Mouse (Mus musculus) brain, embryonic 18.5 days (tissue): ENCODE measurements around the gene Slc35f3.

Source experiments
- DNase-seq: peaks from one replicate; pipeline ENCODE4 v3.0.0-alpha.2; 2012; ENCODE audit warnings: low read depth, low spot score

Slc35f3 gene

DNA sequence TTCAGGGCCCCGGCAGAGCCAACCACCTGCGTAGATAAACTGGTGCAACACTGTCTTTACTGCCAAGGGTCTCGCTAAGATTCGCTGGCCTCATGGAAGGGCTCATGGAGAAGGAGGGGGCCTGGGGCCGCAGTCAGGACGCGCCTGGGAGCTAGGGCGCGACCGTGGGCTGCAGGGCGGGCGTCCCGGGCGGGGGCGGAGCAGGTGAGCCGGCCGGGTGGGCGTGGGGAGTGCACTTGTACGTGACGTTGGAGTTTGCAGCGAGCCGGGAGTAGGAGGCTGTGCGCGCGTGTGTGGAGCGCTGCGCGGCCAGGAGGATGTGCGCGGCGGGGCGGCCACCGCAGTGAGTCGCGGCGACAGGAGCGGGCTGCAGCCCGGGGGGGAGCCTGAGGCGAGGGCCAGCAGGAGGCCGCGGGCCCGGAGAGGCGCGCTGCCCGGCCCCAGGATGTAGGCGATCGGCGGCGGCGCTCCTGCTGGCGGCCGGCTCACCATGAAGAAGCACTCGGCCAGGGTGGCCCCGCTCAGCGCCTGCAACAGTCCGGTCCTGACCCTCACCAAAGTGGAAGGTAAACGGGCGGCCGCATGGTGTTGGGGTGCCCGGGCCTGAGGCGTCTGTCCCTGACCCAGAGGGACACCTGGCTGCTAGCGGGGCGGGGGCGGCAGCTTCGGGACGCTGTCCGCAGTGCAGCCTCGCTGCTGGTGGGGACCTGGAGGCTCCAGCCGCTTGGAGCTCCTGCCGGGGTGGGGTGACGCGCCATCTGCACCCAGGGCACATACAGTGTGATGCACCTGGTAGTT lies at the start of gene Slc35f3:
TSS of gene Slc35f3 (plus strand) at position 263 of the 798 bp plus-strand sequence.
- no peak for DNase-seq

DNA sequence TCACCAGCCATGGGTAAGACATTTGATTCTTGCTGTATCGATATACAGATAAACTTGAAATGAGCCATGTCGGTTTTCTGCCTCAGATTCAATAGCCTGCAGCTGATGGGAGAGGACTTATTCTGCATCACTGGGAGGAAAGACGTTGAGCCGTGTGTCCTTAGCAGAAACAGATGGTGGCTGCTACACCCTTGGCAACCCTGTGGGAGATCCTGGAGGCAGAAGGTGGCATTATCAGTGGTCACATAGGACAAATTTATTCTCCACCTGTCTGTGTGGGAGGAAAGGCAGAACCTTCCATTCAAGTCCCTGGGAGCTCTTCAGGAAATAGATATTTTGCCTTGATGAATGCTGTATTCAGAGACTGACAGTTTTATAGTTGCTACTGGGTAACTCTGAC lies 47.9 kb upstream of the Slc35f3 start:
- no peak for DNase-seq

DNA sequence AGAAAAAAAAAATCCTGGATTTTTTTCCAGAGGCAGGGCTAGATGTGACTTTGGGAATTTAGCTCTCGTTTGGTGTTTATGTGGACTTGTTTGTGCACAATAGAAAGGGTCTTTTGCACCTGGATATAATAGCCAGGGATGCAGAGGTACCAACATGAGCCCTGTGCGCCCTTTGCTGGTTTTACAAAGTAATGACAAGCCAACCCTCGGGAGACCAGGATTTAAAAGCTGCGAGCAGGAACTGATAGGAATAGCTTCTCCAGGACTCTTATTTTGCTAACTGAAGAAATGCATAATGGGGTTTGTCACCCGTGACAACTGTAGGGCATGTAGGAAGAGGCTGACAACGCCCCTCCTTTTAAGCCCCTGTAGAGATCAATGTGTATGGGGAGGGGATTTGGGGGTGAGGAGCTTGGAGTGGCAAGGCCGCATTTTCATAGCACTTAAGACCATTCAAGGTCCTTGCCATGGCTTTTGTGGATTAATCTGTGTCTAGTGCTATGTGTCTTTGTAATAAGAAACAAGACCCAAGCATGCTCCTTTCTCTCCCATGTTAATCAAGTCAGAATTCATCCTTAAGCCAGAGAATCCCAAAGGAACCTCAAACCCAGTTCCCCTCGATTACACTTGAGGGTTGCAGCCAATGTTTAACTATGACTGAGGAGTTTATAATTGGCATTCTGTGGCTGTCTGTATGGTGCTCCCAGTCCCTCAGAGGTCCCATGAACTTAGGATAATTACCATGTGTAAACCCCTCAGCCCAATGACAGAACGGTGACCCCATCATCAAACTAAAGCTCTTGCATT lies 41.6 kb upstream of the Slc35f3 start:
- DNase-seq: peak; percentile 26

DNA sequence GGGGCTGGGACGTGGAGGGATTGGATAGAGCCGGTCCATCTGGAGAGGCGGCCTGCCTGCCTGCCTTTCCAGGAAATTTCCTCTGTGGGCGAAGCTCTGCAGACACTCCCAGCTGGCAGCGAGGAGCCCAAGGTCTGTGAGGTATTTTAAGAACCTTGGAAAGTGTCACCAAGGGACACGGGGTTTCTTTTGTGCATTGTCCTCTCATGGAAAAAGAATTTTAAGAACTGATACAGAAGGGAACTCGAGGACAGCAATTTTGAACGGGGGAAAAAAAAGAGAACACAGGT lies 41.0 kb upstream of the Slc35f3 start:
- DNase-seq: no peak

DNA sequence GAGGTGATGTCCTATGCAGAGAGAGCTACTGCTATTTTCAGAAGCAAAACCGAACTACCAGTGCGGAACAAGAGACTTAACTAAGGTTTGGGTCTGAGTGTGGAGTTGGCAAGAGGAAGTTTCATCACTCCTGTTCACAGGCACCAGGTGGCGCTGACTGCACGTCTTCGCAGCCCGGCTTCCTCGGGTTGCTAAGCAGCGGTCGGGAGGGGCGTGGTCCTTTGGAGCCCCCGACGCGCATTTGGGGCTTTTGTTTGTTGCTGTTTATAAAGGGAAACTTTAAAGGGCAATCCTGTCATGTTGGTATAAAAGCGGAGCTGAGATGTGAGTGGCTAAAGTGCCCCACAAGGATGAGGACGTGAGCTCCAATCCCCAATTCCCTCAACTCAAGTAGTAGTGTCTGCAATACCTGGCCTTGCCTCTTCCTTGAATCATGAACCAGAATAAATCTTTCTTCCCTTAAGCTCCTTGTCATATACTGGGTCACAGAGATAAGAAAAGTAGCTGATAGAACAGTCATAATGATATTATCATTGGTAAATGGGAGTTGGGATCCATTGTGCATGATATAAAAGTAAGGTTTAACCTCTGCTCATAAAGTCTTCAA lies 40.1 kb upstream of the Slc35f3 start:
- peak; percentile 36 for DNase-seq

DNA sequence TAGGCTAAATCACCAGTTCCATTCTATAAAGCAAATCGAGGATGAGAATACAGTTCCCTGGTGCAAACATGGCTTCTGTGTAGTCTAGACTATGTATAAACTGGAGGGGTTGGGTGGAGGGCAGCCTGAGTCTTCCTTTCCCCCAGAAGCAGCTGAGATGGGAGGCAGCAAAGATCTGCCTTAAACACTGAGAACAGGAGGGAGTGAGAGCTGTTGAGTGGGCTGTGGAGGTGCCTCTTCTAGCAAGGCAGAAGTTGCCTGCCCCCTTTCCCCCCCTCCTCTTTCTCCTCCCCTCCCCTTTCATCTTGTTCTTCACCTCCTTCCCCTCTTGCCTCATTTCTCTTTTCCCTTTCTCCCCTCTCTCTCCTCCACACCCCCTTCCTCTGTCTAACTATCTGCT lies 33.2 kb upstream of the Slc35f3 start:
- no peak for DNase-seq

DNA sequence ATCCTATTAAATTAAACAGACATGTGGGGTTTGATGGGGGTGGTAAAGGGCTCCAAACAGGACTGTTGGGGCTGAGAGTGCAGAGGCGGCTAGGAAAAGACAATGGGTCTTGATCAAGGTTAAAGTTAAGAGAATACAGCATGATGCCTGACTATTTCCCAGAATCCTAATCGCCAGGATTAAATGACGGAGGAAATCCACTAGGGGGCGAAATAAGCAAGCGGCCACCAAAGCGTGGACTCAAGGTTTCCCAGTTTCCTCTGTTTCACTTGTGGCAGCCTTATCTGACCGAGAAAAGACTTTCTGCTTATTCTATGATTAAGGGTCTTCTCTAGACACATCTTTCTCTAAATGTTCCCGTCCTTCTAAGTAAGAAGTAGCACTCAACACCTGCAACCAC lies 31.2 kb upstream of the Slc35f3 start:
- DNase-seq: no peak

DNA sequence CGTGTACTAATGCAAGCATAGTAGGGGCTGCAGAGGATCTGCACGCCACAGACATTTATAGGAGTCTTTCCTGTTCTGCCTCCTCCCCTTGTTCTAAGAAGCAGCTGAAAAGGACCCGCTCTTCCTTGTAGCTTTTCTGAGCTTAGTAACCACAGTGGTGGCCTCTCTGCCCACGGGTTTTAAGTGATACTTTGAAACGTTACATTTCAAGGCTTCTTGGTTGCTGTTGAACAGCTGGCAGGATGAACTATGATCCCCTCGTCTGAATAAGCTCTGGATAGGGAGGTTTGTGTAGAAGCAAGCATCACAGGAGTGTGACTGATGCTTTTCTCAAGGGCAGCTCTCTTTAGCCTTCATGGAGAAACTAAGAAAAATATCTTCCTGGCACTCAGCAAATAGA lies 28.6 kb upstream of the Slc35f3 start:
- DNase-seq: no peak

DNA sequence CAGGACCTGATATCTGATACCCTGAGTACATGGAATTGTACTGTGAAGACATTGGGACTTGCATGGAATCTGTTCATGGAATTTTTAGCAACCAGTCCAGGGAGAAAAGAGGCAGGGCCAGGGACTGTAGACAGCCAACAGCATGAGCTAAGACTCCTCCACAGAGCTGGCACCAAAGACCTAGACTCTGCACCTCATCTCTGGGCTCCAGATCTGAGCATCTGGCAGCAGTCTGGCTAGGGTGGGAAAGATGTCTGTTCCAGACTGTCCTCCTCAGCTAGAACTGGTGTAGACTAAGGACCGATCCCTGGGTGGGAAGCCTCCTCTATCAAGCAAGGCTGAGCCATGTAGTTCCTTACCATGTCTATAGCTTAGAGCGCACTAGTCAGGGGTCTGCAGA lies 25.9 kb upstream of the Slc35f3 start:
- no peak for DNase-seq

DNA sequence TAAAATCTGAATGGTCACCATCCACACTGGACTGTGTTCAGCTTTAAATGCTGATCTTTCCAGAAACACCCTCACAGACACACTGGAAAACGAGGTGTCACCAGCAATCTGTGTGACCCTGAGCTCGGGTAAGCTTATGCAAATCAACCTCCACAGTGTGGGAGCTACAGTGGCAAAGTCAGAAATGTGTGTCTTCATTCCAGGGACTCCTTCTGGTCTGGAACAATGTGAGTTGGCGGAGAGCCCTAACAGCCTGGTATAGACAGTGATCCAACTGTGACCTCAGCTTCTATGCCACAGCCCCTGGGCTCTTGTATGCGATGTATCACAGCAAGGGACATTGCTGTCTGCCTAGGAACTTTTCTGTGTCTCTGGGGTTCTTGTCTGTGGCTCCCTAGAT lies 25.3 kb upstream of the Slc35f3 start:
- DNase-seq: no peak

DNA sequence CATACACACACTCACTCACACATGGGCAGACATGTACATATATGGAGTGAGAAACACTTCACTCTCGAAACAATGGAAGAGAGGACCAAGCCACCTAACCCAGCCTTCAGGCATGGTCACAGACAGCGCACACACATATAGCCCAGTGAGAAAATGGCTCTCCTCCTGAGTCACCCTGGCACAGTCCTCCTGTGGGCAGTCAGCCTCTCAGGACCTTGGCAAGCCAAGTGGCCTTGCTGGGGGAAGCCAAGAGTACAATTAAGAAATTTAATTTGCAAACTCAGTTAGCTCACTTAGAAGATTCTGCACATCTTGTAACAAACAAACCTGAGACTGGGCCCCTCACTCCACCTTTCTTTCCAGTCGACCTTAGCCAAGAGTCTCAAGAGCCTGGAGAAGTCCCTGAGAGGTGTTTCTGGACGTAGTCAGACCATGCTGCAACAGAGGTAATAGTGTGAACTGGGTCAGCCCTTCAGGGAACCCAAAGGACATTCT lies 23.4 kb upstream of the Slc35f3 start:
- no peak for DNase-seq

DNA sequence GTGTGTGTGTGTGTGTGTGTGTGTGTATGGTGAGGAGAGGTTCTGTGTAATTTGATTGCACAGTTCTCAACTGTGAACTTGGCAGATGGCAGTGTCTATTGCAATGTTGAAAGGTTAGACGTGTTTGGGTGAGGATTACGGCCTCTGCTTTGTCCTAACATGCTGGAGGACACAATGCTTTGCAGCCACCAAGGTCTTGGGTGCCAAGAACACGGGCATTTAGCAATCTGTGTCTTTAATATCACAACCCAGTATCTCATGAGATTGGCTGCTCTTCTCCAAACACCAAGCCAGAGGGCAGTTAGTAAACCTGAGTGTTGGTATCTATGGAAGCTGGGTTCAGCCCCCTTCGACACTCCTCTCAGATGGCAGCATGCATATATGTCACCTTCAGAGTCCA lies 22.5 kb upstream of the Slc35f3 start:
- no peak for DNase-seq

DNA sequence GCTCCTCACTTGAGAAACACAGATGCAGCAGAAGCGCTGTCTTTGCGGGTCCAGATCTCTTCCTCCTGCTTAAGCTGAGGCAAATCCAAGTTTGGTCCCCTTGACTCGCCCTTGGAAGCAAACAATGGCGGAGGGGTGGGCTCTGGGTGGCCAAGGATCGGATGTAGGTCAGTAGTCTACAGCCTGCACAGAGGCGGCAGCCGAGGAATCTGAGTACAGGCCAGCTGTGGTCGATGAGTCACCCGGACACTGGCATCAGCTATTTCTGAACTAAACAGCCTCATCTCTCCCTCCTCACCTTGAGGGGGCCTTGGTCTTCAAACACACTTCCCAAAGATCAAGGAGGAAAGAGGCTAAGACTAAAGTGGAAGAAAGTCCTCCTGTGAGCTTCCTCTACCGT lies 6.4 kb upstream of the Slc35f3 start:
- DNase-seq: no peak

DNA sequence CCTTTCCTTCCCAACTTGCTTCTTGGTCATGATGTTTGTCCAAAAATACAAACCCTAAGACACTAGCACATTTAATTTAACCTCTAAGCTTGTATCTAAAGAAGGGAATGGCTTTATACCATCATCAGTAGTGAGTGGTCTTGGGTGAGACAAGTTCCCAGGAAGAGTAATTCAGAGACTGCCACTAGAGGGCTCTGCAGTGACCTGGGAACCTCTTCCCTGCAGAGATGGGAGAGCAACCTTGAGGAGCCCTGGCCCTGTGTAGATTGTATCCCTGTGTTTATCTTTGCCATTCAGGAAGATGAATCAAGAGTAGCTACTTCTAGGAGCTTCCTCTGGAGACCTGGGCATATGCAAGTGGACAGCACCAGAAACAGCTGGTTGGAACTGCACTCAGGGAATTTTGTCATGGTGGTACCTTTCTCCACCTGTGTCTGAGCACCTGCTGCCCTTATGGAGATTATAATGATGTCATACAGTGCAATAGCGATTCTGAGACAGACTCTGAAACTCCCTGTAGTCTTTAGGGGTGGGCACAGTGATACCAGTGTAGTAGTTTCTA lies 993 bp upstream of the Slc35f3 start:
- no peak for DNase-seq

DNA sequence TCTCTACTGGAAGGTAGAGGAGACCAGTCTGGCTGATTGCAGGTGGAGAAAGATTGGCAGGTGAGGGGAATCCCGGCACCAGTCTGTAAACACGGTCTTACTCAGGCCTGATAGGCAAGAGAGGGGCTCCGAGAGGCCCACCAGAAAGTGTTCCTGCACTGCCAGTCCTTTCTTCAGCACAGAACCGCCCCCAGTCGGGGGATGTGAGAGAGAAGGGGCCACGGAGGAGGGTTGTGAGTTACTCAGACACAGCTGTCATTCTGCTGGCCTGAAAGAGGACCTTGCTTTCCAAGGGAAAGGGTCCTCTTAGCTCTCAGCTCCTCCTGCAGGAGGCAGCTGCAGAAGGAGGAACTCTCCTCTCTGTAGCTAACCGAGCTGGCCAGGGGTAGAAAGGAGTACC lies 975 bp downstream of the Slc35f3 start:
- no peak for DNase-seq

DNA sequence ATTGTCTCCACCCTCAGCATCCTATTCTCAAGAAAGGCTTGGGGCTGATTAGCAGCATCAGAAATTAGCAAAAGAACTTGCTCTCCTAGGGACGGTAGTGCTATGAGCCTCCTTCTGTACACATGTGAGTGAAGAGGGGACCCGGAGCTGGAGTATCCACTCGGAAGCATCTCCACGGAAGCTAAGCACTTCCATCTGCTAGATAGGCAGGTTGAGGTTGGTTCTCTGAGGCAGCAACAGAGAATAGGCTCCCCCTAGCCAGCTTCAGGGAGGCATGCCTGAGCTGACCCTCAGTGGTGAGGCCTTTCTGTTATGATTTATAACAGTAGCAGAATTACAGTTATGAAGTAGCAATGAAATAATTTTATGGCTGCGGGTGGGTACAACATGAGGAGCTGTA lies 2.0 kb downstream of the Slc35f3 start:
- DNase-seq: no peak

DNA sequence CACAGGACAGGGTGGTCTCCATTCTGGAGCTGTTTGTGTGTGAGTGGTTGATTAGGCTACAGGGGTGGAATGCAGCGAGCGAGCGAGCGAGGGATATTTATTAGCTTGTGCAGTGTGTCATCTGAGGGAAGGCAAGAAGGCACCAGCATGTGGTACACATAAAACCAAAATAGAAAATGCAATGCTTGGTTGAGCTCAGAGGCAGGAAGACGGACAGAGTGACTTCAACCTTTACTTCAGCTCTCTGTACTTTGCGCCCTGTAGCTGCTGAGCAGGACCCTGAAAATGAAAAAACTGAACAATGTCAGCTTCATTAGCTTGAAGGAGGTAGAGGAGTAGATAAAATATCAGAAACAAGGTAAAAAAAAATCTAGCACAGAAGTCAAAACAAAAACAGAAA lies 3.2 kb downstream of the Slc35f3 start:
- DNase-seq: no peak

DNA sequence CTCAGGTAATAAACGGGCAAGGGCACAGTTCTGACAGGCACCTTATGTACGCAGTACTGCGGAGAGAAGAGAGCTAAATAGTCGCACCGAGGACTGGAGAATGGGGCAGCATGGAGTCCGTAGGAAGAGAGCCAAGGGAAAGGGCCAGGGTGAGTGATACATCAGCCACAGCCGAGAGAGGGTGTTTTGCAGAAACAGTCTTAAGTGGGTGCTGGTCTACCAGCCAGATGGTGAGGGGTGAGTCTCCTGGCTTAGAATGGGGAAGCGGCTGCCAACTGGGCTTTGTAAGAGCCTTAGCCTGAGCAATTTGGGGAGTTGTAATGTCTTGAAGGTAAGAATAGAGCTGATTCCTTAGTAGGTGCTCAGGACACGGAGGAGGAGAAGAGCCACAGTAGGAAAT lies 8.8 kb downstream of the Slc35f3 start:
- DNase-seq: no peak

DNA sequence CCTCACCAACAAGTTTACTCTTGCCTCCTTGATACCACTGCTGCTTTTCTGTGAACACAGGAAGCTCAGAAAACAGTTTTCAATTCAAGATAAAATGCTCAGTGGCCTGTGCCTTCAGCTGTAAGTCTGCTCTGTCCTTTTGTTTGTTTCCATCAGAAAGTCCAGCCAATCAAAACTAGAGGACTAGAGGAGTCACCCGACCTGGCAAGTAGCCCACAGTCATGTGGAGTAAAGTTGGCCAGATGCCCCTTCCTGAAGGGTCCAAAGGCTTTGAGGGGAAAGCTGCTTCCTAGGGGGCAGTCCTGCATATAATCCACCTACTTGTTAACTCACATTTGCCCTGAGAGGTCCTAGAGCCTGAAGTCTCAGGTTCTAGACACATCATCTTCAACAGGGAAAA lies 10.7 kb downstream of the Slc35f3 start:
- peak; percentile 22 for DNase-seq

DNA sequence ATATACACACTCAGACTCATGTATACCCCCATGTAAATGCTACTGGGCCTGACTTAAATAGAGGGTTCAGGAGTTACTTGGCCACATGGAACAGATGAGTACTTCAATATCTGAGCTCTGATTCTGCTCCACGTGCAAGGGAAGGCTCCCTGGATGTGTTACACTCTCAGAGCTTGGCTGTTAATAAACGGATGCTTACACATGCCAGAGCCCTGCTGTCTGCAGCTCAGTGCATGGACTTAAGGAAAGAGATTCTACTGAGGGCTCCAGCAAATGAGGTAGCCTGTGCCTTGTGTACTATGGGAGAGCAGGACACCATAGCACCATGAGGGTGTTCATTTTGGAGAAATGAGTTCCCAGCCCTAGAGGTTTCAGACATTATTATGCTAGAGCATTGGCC lies 26.6 kb downstream of the Slc35f3 start:
- no peak for DNase-seq

DNA sequence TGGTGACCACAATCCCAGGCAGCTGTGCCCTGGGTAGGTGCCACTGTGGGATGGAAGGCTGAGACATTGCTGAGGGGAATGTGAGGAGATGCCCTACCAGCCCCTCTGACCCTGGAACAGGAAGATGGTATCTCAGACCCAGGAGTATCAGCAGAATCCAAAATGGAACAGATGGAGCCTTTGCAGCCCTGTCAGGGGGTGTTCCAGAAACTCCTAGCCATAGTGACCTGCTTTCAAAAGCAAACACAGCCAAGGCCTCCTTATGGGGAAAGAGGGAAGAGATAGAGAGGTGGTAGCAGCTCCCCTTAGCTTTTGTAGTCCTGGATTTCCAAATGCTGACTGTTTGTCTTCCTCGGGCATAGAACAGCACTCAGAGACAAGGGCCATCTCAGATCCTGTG lies 27.8 kb downstream of the Slc35f3 start:
- no peak for DNase-seq

DNA sequence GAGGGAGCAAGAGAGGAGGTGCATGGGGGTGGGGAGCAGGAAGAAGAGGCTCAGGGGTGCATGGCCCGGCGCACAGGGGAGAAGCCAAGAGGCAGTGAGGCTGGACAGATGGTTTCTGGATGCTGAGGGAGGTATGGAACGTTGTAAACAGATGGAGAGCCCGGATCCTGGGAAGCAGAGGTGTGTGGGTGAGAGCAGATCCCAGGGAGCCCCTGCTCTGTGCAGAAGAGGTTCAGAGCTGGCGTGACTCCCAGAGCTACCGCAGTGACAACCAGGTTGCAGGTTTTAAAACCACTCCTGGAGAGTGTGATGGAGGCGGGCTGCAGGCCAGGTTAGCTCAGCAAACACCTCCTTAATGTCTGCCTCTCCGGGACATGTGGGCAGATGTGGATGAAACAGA lies 28.4 kb downstream of the Slc35f3 start:
- DNase-seq: no peak
